Mouse (Mus musculus): ENCODE measurements around the gene Gm28269. TPM values are rescaled to one million over a fixed set of nuclear protein-coding genes. Genes with fewer than 3 reads are reported as not detected.

Gm28269 gene
- polyA plus RNA-seq (2012; ENCODE audit: insufficient read depth, insufficient read length, low replicate concordance, missing spikeins): not detected in 2 replicates

DNA sequence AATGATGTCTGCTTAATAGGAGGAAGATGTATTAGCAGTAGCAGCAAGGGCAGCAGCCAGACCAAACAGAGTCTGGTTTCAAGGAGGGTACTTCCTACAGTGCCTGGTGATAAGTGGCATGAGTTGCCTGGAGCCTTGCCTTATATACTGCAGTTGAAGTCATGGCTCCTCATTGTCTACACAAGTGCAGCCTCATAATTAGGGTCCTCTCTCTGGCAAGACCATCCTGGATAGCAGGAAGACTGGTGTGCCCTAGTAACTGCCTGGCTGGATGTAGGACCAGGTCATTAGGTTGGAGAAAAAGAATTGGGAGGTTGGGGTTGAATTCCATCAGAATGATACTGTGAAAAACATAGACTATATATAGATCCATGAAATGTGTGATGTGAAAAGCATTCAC lies at the start of gene Gm28269:
Gm28269 (minus strand) TSS at position 101 of the 400 bp plus-strand sequence.
- Histone ChIP-seq H3K4me3 (ENCODE audit: insufficient read depth, low read depth, low read length) (no peak within 1 kb of the TSS), H3K4me1 (ENCODE audit: control insufficient read depth, insufficient read depth, low read length) (no peaks in the 10 kb centered on the region), H3K27ac (ENCODE audit: insufficient read depth, low read depth, low read length) (no peak within 1 kb of the TSS)
- TF ChIP-seq CTCF (IDR thresholded peaks at IDR 0.05; ENCODE audit: insufficient read depth, low read depth, low read length) (no peak), POLR2A (IDR thresholded peaks at IDR 0.05; ENCODE audit: insufficient read depth, low read depth, low read length) (no peak)

DNA sequence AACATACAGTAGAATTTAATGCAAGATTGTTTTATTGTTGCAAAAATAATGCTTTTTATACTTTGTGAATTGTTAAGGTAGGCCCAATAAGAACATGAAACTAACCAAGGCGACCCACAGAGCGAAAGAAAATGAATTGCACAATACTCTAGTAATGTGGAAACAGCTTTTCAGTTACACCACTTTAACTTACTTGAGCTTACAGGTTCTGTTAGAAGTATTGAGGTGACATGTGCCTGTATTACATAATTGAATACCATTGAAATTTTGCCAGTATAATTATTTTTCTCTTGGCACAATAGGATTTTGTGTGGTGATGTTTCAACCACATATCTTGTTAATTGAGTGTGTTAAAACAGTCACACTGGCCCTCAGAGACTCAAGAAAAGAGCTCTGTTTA lies 28.0 kb downstream of the Gm28269 start:
- TF ChIP-seq POLR2A (IDR thresholded peaks at IDR 0.05; ENCODE audit: insufficient read depth, low read depth, low read length): no peak
- TF ChIP-seq CTCF (IDR thresholded peaks at IDR 0.05; ENCODE audit: insufficient read depth, low read depth, low read length): no peak
- Histone ChIP-seq H3K4me3 (ENCODE audit: insufficient read depth, low read depth, low read length) (no peak overlapping the region), H3K4me1 (ENCODE audit: control insufficient read depth, insufficient read depth, low read length) (no peaks in the 10 kb centered on the region), H3K27ac (ENCODE audit: insufficient read depth, low read depth, low read length) (no peak overlapping the region)
- 94% methylated on average over 2 of the region's 2 CpGs for WGBS

DNA sequence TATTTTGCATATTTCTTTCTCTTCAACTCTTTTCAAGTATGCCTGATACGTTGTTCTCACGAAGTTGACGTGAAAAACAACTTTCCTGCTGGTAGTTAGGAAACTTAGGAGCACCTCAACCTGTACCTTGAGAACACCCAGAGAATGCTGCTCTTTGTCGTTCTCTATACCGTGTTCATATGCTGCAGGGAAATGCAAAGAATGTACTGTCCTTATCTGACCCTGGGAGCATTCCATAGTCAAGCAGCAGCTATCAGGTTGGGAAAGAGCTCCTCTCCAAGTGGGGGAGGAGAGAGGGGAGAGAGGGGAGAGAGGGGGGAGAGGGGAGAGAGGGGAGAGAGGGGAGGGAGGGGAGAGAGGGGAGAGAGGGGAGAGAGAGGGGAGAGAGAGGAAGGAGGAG lies 29.6 kb downstream of the Gm28269 start:
- Histone ChIP-seq H3K4me3 (ENCODE audit: insufficient read depth, low read depth, low read length) (no peak overlapping the region), H3K27ac (ENCODE audit: insufficient read depth, low read depth, low read length) (no peak overlapping the region), H3K4me1 (ENCODE audit: control insufficient read depth, insufficient read depth, low read length) (no peaks in the 10 kb centered on the region)
- 63% methylated on average over 5 of the region's 5 CpGs for WGBS
- TF ChIP-seq POLR2A (IDR thresholded peaks at IDR 0.05; ENCODE audit: insufficient read depth, low read depth, low read length) (no peak), CTCF (IDR thresholded peaks at IDR 0.05; ENCODE audit: insufficient read depth, low read depth, low read length) (no peak)

DNA sequence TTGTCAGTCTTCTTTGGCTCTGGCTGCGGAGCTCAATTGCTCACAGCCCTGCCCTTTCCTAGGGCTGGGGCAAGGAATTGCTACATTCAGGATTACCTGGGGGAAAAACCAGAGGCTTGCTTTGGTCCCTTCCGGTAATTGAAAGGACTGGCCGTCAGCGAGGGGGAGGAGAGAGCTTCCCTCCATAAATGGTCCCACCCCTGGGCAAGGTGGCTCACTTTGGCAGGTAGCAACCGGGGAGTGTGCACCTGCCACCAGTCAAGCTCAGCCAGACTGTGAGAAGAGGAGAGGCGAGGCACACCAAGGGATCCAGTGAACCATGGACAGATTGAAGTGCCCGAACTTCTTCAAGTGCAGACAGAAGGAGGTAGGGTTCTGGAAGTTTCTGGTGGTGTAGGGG lies 30.1 kb downstream of the Gm28269 start, which contains the start of gene Slc6a14:
Slc6a14 (plus strand) TSS at position 68 of the 400 bp plus-strand sequence.
- H3K4me3 ChIP-seq (ENCODE audit: insufficient read depth, low read depth, low read length): no peak within 1 kb of the TSS
- no peak for TF ChIP-seq CTCF (IDR thresholded peaks at IDR 0.05; ENCODE audit: insufficient read depth, low read depth, low read length)
- no peak for TF ChIP-seq POLR2A (IDR thresholded peaks at IDR 0.05; ENCODE audit: insufficient read depth, low read depth, low read length)
- WGBS: 71% methylated on average over 7 of the region's 7 CpGs
- no peak within 1 kb of the TSS for H3K27ac ChIP-seq (ENCODE audit: insufficient read depth, low read depth, low read length)
- no peaks in the 10 kb centered on the region for H3K4me1 ChIP-seq (ENCODE audit: control insufficient read depth, insufficient read depth, low read length)

DNA sequence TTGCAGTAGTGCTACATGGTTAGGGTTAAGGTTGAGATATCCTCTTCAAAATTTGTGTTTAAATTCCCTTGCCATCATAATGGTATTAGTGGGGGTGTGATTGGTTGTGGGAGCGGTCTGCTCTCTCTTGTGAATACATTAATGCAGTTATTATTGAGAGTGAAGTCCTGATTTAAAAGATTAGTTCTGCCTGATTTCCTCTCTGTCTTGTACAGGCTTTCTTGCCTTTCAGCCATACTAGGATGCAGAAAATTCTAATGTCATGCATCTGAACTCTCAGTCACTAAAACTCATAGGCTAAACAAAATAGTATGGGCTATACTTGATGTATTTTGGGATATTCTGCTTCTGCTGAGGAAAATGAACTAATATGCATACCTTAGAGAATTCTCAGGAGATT lies 40.4 kb downstream of the Gm28269 start:
- 69% methylated on average over 1 of the region's 1 CpGs for WGBS
- TF ChIP-seq POLR2A (IDR thresholded peaks at IDR 0.05; ENCODE audit: insufficient read depth, low read depth, low read length) (no peak), CTCF (IDR thresholded peaks at IDR 0.05; ENCODE audit: insufficient read depth, low read depth, low read length) (no peak)
- Histone ChIP-seq H3K4me1 (ENCODE audit: control insufficient read depth, insufficient read depth, low read length) (no peaks in the 10 kb centered on the region), H3K27ac (ENCODE audit: insufficient read depth, low read depth, low read length) (no peak overlapping the region), H3K4me3 (ENCODE audit: insufficient read depth, low read depth, low read length) (no peak overlapping the region)

DNA sequence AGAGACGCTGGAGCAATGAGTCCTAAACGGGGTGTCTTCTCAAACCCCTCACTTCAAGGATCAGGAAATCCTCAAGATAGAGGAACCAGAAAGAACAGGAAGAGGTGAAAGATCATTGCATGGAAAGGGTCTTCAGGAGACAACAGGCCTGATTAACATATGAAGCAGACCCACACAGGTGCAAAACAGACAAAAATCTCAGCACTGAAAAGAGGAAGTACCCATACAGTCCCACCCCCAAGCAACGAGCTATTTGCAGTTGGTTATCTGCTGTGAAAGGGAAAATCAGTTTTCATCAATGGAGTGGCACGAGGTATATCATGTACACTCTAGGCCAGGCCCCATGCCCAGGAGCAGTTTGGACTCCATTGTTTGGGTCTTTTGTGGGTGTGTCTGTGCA lies 43.3 kb downstream of the Gm28269 start:
- no peak overlapping the region for H3K4me3 ChIP-seq (ENCODE audit: insufficient read depth, low read depth, low read length)
- WGBS: 82% methylated on average over 4 of the region's 4 CpGs
- no peaks in the 10 kb centered on the region for H3K4me1 ChIP-seq (ENCODE audit: control insufficient read depth, insufficient read depth, low read length)
- TF ChIP-seq CTCF (IDR thresholded peaks at IDR 0.05; ENCODE audit: insufficient read depth, low read depth, low read length): no peak
- no peak overlapping the region for H3K27ac ChIP-seq (ENCODE audit: insufficient read depth, low read depth, low read length)

DNA sequence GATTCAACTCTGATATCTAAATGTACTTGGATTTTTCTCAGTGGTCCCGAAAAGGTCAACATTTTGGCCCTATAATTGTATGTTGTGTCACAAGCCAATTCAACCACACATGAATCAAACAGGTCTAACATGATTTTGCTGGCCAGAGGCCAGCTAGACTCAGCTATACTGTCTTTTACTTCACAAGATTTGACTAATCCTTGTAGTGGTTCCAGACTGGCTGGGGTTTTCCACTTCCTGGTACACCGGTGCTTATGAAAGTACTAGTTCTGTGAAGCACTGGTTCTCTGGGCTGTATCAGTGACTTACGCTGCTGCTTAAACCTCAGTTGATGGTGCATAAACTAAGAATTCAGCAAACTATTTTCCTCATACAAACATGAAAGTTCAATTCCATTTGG lies 49.2 kb downstream of the Gm28269 start:
- 87% methylated on average over 3 of the region's 3 CpGs for WGBS
- Histone ChIP-seq H3K4me1 (ENCODE audit: control insufficient read depth, insufficient read depth, low read length) (no peaks in the 10 kb centered on the region), H3K4me3 (ENCODE audit: insufficient read depth, low read depth, low read length) (no peak overlapping the region), H3K27ac (ENCODE audit: insufficient read depth, low read depth, low read length) (no peak overlapping the region)
- no peak for TF ChIP-seq CTCF (IDR thresholded peaks at IDR 0.05; ENCODE audit: insufficient read depth, low read depth, low read length)
- TF ChIP-seq POLR2A (IDR thresholded peaks at IDR 0.05; ENCODE audit: insufficient read depth, low read depth, low read length): no peak

DNA sequence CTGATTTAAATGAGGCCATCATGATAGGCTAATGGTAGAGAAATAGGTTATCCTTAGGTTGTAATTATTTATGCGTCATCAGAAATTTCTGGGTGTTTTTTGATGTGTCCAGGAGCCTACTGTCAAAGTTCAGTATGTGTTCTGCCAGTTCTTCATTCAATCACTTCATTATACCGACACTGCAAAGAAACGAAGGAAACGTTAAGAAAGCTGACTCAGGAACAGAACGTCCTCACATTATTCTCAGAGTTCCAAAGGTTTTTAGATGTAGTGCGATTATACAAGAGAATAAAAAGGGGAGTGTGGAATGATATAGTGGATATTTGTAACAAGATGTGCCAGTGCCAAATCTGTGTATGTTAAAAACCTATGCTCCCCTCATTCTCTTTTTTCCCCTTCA lies 49.7 kb downstream of the Gm28269 start:
- H3K4me1 ChIP-seq (ENCODE audit: control insufficient read depth, insufficient read depth, low read length): no peaks in the 10 kb centered on the region
- H3K27ac ChIP-seq (ENCODE audit: insufficient read depth, low read depth, low read length): no peak overlapping the region
- TF ChIP-seq CTCF (IDR thresholded peaks at IDR 0.05; ENCODE audit: insufficient read depth, low read depth, low read length) (no peak), POLR2A (IDR thresholded peaks at IDR 0.05; ENCODE audit: insufficient read depth, low read depth, low read length) (no peak)
- no peak overlapping the region for H3K4me3 ChIP-seq (ENCODE audit: insufficient read depth, low read depth, low read length)
- 61% methylated on average over 6 of the region's 6 CpGs for WGBS

Other genes with a start within 250 kb of the Gm28269 start
- gene Slc6a14, start 30.2 kb downstream of the Gm28269 start, polyA plus RNA-seq (2012; ENCODE audit: insufficient read depth, insufficient read length, low replicate concordance, missing spikeins): not detected in 2 replicates

All from olfactory bulb, adult 2 months (tissue).